Mouse (Mus musculus): Measurements from ENCODE around the gene Them7. TPM values are rescaled to one million over a fixed set of nuclear protein-coding genes. Genes with fewer than 3 reads are reported as not detected.

The Them7 gene
- polyA plus RNA-seq, 1 experiment: not detected

DNA sequence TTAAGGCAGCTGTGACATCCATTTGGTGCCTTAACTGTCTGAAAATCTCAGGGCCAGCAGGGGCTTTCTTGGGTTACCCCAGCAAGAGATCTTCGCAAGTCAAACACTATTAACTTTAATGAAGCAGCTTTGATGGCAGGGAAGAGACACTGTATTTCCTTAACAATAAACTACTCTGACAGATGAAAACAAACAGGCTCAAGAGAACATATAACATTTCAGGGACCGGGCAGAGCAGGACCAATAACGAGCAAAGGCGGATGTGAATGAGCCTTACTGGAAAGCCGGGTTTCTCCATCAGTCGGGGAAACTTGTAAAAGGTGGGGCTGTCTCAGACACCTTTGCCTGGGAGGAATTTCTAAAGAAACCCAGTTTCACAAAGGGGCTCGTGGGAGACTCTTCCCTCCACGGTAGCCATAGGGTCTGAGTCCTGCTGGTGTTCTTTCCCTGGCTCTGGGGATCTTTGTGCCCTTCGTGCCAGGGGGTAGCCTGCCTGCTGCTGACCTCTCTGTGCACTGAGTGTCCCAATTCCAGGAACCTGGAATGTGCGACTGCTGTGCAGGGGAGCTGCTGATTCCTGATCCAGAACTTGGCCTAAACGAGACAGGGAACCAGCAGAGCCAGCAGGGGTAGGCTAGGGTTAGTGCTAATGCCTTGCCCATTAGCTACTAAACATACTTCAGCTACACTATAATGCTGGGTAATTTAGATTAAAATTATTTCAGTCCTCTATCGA is 11.4 kb downstream of the Them7 start:
- H3K27me3 ChIP-seq (ENCODE audit: control insufficient read depth, insufficient read depth, insufficient read length): peaks cover 19% of the 10 kb centered on the region
- no peaks in the 10 kb centered on the region for H3K79me2 ChIP-seq (ENCODE audit: control insufficient read depth, insufficient read depth)
- no peaks in the 10 kb centered on the region for H3K79me3 ChIP-seq (ENCODE audit: low read depth)
- TF ChIP-seq MYOD1 (IDR thresholded peaks at IDR 0.05; ENCODE audit: control insufficient read depth, insufficient read length, low read depth): no peak
- no peak for TF ChIP-seq MYOG (IDR thresholded peaks at IDR 0.05; ENCODE audit: control insufficient read depth, extremely low read depth, insufficient read length)
- TF ChIP-seq CEBPB (IDR thresholded peaks at IDR 0.05; ENCODE audit: low read depth): no peak
- no peak for TF ChIP-seq FOSL1 (IDR thresholded peaks at IDR 0.05; ENCODE audit: insufficient read depth, low read length, poor library complexity, severe bottlenecking)
- no peak for TF ChIP-seq MAX (IDR thresholded peaks at IDR 0.05)
- TF ChIP-seq USF1 (IDR thresholded peaks at IDR 0.05; ENCODE audit: low read depth): no peak
- no peak for TF ChIP-seq CTCF (IDR thresholded peaks at IDR 0.05; ENCODE audit: control insufficient read depth, insufficient read depth, insufficient read length)
- no peaks in the 10 kb centered on the region for H3K36me3 ChIP-seq (ENCODE audit: control insufficient read depth, insufficient read depth)
- no peak overlapping the region for H3ac ChIP-seq (ENCODE audit: control insufficient read depth, insufficient read length, low read depth)
- no peak overlapping the region for H3K4me3 ChIP-seq (ENCODE audit: insufficient read depth, poor library complexity, severe bottlenecking)

DNA sequence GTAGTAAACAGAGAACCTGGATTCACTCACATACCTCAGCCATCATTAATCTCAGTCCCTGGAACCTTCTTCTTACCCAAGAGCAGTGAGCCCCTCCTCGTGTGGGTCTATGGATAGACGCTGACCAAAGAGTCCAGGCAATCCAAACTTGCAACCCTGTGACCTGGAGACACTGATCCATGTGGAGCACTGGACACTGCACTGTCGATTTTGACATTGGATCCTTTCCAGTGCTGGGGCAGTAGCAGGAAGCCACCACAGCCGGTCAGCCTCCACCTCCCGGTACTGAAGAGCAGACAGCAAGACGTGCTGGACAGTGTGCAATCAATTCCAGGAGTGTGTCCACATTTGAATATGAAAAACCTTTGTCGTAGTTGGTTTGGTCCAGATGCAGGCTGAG is 13.3 kb downstream of the Them7 start:
- no peak overlapping the region for H3ac ChIP-seq (ENCODE audit: control insufficient read depth, insufficient read length, low read depth)
- H3K36me3 ChIP-seq (ENCODE audit: control insufficient read depth, insufficient read depth): no peaks in the 10 kb centered on the region

DNA sequence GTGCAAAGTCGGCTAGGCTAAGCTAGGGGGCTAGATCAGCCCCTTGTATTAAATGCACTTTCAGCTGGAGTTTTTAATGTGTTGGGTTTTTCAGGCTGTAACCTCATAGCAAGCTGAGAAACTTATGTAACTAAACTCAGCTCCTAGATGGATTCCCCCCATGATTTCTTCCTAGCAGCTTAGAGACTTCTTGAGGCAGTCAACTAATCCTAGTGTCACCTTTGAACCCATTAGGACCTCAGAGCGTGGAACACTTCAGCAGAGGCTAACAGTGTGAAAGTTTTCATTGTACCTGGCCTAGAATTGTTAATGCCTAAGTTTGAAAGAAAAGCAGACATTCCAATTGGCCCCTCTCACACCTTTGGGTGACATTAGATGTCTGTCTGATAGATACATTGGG is 13.7 kb downstream of the Them7 start:
- Histone ChIP-seq H3K27me3 (ENCODE audit: control insufficient read depth, insufficient read depth, insufficient read length) (peaks cover 19% of the 10 kb centered on the region), H3ac (ENCODE audit: control insufficient read depth, insufficient read length, low read depth) (no peak overlapping the region), H3K36me3 (ENCODE audit: control insufficient read depth, insufficient read depth) (no peaks in the 10 kb centered on the region), H3K79me2 (ENCODE audit: control insufficient read depth, insufficient read depth) (no peaks in the 10 kb centered on the region), H3K4me3 (ENCODE audit: insufficient read depth, poor library complexity, severe bottlenecking) (no peak overlapping the region), H3K79me3 (ENCODE audit: low read depth) (no peaks in the 10 kb centered on the region)
- TF ChIP-seq CTCF (IDR thresholded peaks at IDR 0.05; ENCODE audit: control insufficient read depth, insufficient read depth, insufficient read length) (no peak), MYOG (IDR thresholded peaks at IDR 0.05; ENCODE audit: control insufficient read depth, extremely low read depth, insufficient read length) (no peak), MAX (IDR thresholded peaks at IDR 0.05) (no peak), USF1 (IDR thresholded peaks at IDR 0.05; ENCODE audit: low read depth) (no peak), CEBPB (IDR thresholded peaks at IDR 0.05; ENCODE audit: low read depth) (no peak), FOSL1 (IDR thresholded peaks at IDR 0.05; ENCODE audit: insufficient read depth, low read length, poor library complexity, severe bottlenecking) (no peak), MYOD1 (IDR thresholded peaks at IDR 0.05; ENCODE audit: control insufficient read depth, insufficient read length, low read depth) (no peak)

More for the DNA sequence above, 13.3 kb downstream of the Them7 start:
- no peak for TF ChIP-seq CTCF (IDR thresholded peaks at IDR 0.05; ENCODE audit: control insufficient read depth, insufficient read depth, insufficient read length)
- TF ChIP-seq FOSL1 (IDR thresholded peaks at IDR 0.05; ENCODE audit: insufficient read depth, low read length, poor library complexity, severe bottlenecking): no peak
- TF ChIP-seq MYOD1 (IDR thresholded peaks at IDR 0.05; ENCODE audit: control insufficient read depth, insufficient read length, low read depth): no peak
- Histone ChIP-seq H3K4me3 (ENCODE audit: insufficient read depth, poor library complexity, severe bottlenecking) (no peak overlapping the region), H3K79me2 (ENCODE audit: control insufficient read depth, insufficient read depth) (no peaks in the 10 kb centered on the region), H3K79me3 (ENCODE audit: low read depth) (no peaks in the 10 kb centered on the region), H3K27me3 (ENCODE audit: control insufficient read depth, insufficient read depth, insufficient read length) (peaks cover 19% of the 10 kb centered on the region)

DNA sequence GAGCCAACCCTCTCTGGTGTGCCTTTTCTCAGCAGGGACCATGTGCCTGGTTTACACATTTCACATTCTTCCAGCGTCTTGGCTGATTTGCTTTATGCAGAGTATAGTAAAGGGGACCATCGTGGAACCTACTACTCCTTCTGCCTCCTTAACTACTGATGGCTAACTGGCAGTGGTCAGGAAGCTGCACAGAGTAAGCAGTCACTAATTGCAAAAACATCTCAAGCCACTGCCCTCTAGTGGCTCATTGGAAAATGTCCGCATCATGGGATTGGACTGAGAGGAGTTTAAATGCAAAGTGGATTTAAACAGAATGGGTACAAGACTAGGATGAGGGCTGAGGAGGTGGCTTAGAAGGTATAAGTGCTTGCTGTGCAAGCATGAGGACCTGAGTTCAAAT is 14.7 kb downstream of the Them7 start:
- Histone ChIP-seq H3K27me3 (ENCODE audit: control insufficient read depth, insufficient read depth, insufficient read length) (peaks cover 19% of the 10 kb centered on the region), H3K79me2 (ENCODE audit: control insufficient read depth, insufficient read depth) (no peaks in the 10 kb centered on the region), H3K4me3 (ENCODE audit: insufficient read depth, poor library complexity, severe bottlenecking) (no peak overlapping the region), H3K79me3 (ENCODE audit: low read depth) (no peaks in the 10 kb centered on the region), H3K36me3 (ENCODE audit: control insufficient read depth, insufficient read depth) (no peaks in the 10 kb centered on the region), H3ac (ENCODE audit: control insufficient read depth, insufficient read length, low read depth) (no peak overlapping the region)
- TF ChIP-seq MAX (IDR thresholded peaks at IDR 0.05) (no peak), MYOD1 (IDR thresholded peaks at IDR 0.05; ENCODE audit: control insufficient read depth, insufficient read length, low read depth) (no peak), CTCF (IDR thresholded peaks at IDR 0.05; ENCODE audit: control insufficient read depth, insufficient read depth, insufficient read length) (no peak)

DNA sequence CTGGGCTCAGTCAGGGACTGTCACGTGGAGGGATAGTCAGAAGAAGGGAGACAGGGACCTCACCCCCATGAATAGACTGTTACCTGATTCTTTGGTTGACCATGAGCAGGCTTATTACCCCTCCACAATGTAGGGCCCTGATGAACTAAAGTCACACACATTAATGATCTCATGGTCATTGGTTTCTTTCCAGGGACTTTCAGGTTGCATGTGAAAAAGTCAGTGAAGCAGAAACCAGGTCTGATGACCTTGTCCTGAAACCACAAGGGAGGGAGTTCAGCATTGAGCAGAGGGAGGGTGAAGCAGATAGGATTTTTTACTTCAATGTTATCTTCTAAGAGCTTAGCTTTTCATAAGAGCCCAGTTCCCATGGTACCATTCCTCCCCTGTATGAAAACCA is 16.5 kb downstream of the Them7 start:
- no peaks in the 10 kb centered on the region for H3K36me3 ChIP-seq (ENCODE audit: control insufficient read depth, insufficient read depth)
- no peak overlapping the region for H3ac ChIP-seq (ENCODE audit: control insufficient read depth, insufficient read length, low read depth)
- TF ChIP-seq CEBPB (IDR thresholded peaks at IDR 0.05; ENCODE audit: low read depth): no peak
- no peak for TF ChIP-seq MYOG (IDR thresholded peaks at IDR 0.05; ENCODE audit: control insufficient read depth, extremely low read depth, insufficient read length)
- TF ChIP-seq MAX (IDR thresholded peaks at IDR 0.05): no peak
- no peak for TF ChIP-seq FOSL1 (IDR thresholded peaks at IDR 0.05; ENCODE audit: insufficient read depth, low read length, poor library complexity, severe bottlenecking)
- no peak for TF ChIP-seq USF1 (IDR thresholded peaks at IDR 0.05; ENCODE audit: low read depth)
- H3K79me3 ChIP-seq (ENCODE audit: low read depth): no peaks in the 10 kb centered on the region
- no peaks in the 10 kb centered on the region for H3K79me2 ChIP-seq (ENCODE audit: control insufficient read depth, insufficient read depth)
- H3K4me3 ChIP-seq (ENCODE audit: insufficient read depth, poor library complexity, severe bottlenecking): no peak overlapping the region
- peaks cover 16% of the 10 kb centered on the region for H3K27me3 ChIP-seq (ENCODE audit: control insufficient read depth, insufficient read depth, insufficient read length)

DNA sequence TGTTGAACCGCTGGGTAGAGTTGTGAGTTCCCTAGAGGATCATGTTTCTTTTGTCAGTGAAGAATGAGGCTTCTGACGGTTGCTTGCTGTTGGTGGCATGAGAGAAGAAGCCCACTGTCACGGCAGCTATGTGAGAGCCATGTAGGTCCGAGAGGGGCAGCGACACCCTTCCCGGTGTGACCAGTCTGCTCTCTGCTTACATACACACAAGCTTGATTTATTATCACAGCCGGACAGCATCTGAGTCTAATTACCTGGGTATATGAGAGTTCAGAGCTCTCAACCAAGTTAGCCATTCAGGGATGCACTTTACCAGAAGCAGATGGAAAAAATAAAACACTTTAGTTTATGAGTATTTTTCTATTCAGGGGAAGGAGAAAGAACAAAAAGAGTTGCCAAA is 18.8 kb downstream of the Them7 start:
- Histone ChIP-seq H3K4me3 (ENCODE audit: insufficient read depth, poor library complexity, severe bottlenecking) (no peak overlapping the region), H3ac (ENCODE audit: control insufficient read depth, insufficient read length, low read depth) (no peak overlapping the region), H3K79me2 (ENCODE audit: control insufficient read depth, insufficient read depth) (no peaks in the 10 kb centered on the region), H3K27me3 (ENCODE audit: control insufficient read depth, insufficient read depth, insufficient read length) (peaks cover 5% of the 10 kb centered on the region), H3K79me3 (ENCODE audit: low read depth) (no peaks in the 10 kb centered on the region), H3K36me3 (ENCODE audit: control insufficient read depth, insufficient read depth) (no peaks in the 10 kb centered on the region)
- TF ChIP-seq FOSL1 (IDR thresholded peaks at IDR 0.05; ENCODE audit: insufficient read depth, low read length, poor library complexity, severe bottlenecking) (no peak), MAX (IDR thresholded peaks at IDR 0.05) (no peak), CTCF (IDR thresholded peaks at IDR 0.05; ENCODE audit: control insufficient read depth, insufficient read depth, insufficient read length) (no peak), MYOD1 (IDR thresholded peaks at IDR 0.05; ENCODE audit: control insufficient read depth, insufficient read length, low read depth) (no peak), CEBPB (IDR thresholded peaks at IDR 0.05; ENCODE audit: low read depth) (no peak), MYOG (IDR thresholded peaks at IDR 0.05; ENCODE audit: control insufficient read depth, extremely low read depth, insufficient read length) (no peak), USF1 (IDR thresholded peaks at IDR 0.05; ENCODE audit: low read depth) (no peak)

All from C2C12 (cell line).